Mouse (Mus musculus): ENCODE data around the gene Abcb11. TPM values are rescaled to one million over a fixed set of nuclear protein-coding genes. Genes with fewer than 3 reads are reported as not detected.
"Not testable (repeated sequence)": the region's sequence is repeated elsewhere in the genome, so short reads cannot be mapped to it uniquely, and the experiment has no call there.

Gene Abcb11
- polyA plus RNA-seq, 1 experiment = 3.9 TPM

DNA sequence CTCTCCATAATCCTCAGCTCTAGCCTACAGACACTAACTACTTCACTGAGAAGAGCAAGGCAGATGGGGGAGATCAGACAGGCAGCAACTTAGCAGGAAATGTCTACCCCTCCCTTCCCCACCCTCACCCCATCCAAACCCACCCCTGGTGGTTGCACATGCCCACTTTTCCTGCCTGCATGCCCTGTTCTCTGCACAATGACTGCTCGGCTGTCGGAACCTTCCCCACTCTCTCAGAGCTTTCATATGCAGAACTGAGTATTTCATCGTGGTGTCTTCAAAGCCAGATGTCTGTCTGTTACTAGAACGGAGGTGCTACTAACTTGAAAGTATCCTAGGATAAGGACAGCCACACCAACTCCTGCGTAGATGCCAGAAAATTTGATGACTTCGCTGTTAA, 34.3 kb downstream of the Abcb11 start:
- no peaks in the 10 kb centered on the region for H3K4me1 ChIP-seq (ENCODE audit: control insufficient read depth, insufficient read depth, low read length)
- no peak overlapping the region for H3K4me3 ChIP-seq (replicated peaks; ENCODE audit: control insufficient read depth, low read depth, low read length)
- no peak overlapping the region for H3K27ac ChIP-seq (ENCODE audit: control insufficient read depth, insufficient read depth, low read depth, low read length, poor library complexity)
- TF ChIP-seq CTCF (IDR thresholded peaks at IDR 0.05; ENCODE audit: control insufficient read depth, insufficient read depth, low read length) (no peak), POLR2A (IDR thresholded peaks at IDR 0.05; ENCODE audit: borderline replicate concordance, control insufficient read depth, low read depth, low read length) (no peak)
- WGBS = 53% methylated on average over 6 of the region's 6 CpGs

DNA sequence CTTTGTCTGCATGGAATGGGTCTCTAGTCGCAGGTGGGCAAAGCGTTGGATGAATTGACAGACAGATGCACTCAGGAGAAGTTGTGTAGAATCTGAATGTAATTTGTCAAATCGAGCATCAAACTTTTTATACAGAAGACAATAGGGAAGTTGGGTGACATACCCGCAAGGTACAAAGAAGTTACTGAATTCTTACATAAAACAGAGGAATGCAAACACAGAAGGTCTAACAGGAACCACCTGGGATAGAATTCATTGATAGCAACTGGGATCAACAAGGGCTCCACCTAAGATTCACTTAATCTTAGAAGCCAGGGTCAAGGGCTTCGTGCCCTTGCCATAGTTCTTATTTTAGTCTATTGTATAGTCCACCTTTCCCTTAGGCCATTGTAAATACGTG, 41.8 kb downstream of the Abcb11 start:
- WGBS = 85% methylated on average over 6 of the region's 6 CpGs
- not testable (repeated sequence) for H3K4me1 ChIP-seq (ENCODE audit: control insufficient read depth, insufficient read depth, low read length); H3K27ac ChIP-seq (ENCODE audit: control insufficient read depth, insufficient read depth, low read depth, low read length, poor library complexity); H3K4me3 ChIP-seq (replicated peaks; ENCODE audit: control insufficient read depth, low read depth, low read length)

DNA sequence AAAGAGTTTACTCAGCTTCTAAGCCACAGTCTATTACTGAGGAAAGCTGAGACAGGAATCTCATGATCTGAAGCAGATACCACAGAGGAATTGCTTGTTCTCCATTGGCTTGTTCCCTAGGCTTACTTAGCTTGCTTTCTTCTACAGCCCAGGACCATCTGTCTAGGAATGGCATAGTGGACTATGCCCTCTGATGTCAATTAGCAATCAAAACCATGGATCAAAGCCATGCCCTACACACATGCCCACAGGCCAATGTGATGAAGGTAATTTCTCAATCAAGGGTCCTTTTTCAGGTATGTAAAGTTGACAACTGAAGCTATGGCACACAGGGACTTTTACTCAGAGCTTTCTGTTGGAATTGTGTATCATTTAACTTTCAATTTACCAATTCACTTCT, 47.9 kb downstream of the Abcb11 start:
- Histone ChIP-seq H3K4me3 (replicated peaks; ENCODE audit: control insufficient read depth, low read depth, low read length) (no peak overlapping the region), H3K4me1 (ENCODE audit: control insufficient read depth, insufficient read depth, low read length) (no peaks in the 10 kb centered on the region), H3K27ac (ENCODE audit: control insufficient read depth, insufficient read depth, low read depth, low read length, poor library complexity) (no peak overlapping the region)
- TF ChIP-seq CTCF (IDR thresholded peaks at IDR 0.05; ENCODE audit: control insufficient read depth, insufficient read depth, low read length) (no peak), POLR2A (IDR thresholded peaks at IDR 0.05; ENCODE audit: borderline replicate concordance, control insufficient read depth, low read depth, low read length) (no peak)

DNA sequence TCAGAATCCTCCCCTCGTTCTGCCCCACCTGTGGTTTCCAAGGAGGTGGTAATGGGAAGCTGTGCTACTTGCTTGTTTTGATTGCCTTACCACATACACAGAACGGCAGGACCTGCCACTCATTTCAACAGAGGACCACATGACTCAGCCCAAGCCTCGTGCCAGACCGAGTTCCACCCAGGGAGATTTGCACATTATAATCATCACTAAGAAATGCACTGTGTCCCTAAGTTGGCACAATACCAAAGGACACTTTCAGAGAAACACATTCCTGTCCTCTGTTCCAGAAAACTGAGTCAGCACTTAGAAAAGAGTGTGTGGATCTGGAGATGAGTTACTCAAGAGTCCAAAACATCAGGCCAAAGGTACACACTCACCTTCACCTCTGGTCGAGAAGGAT, 53.4 kb downstream of the Abcb11 start:
- TF ChIP-seq POLR2A (IDR thresholded peaks at IDR 0.05; ENCODE audit: borderline replicate concordance, control insufficient read depth, low read depth, low read length) (no peak), CTCF (IDR thresholded peaks at IDR 0.05; ENCODE audit: control insufficient read depth, insufficient read depth, low read length) (no peak)
- Histone ChIP-seq H3K27ac (ENCODE audit: control insufficient read depth, insufficient read depth, low read depth, low read length, poor library complexity) (no peak overlapping the region), H3K4me1 (ENCODE audit: control insufficient read depth, insufficient read depth, low read length) (no peaks in the 10 kb centered on the region), H3K4me3 (replicated peaks; ENCODE audit: control insufficient read depth, low read depth, low read length) (no peak overlapping the region)
- 18% methylated on average over 5 of the region's 5 CpGs for WGBS

DNA sequence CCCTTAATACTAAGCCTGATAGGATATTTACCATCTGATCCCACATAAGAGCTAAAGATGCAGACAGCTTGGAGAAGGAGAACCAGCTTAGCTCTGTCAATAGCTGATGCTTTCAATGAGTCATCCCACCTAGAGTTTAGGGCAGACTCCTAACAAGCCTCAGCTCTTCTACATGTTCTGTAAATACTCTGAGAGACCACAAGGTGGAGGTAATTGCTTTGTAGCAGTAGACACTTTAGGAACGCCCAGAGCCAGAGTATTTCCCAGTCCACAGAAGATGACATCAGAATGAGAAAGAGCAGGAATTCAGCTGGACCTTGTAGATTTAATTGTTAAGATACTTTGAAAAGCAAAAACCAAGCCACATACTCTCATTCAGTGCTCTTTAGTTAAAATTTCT, 66.5 kb downstream of the Abcb11 start:
- no peaks in the 10 kb centered on the region for H3K4me1 ChIP-seq (ENCODE audit: control insufficient read depth, insufficient read depth, low read length)
- H3K4me3 ChIP-seq (replicated peaks; ENCODE audit: control insufficient read depth, low read depth, low read length) = no peak overlapping the region
- no peak overlapping the region for H3K27ac ChIP-seq (ENCODE audit: control insufficient read depth, insufficient read depth, low read depth, low read length, poor library complexity)
- 5% methylated on average over 1 of the region's 1 CpGs for WGBS
- TF ChIP-seq POLR2A (IDR thresholded peaks at IDR 0.05; ENCODE audit: borderline replicate concordance, control insufficient read depth, low read depth, low read length) = no peak
- TF ChIP-seq CTCF (IDR thresholded peaks at IDR 0.05; ENCODE audit: control insufficient read depth, insufficient read depth, low read length) = no peak

DNA sequence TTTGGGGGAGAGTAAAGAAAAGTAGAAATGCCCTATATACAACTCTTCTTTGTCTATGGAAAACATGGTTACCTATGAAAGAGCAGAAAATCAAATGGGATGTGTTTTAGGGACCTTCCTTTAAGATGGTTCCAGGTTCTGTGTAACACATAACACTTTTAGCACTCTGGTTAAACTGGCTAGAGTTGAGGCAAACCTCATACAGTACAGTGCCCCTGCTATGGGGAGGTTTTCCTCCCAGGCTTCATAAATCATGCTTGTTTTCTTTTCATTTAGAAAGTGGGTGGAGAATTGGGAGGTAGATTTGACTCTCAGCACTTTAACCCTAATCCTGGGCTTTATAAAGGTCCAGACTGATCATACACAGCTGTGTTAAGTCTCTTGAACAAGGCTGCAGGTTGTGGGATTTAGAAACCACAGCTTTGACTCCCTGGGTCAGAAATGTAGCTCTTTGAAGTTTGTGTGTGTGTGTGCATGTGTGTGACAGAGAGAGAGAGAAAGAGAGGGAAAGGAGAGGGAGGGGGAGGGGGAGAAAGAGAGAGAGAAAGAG, 78.3 kb downstream of the Abcb11 start:
- Histone ChIP-seq H3K4me1 (ENCODE audit: control insufficient read depth, insufficient read depth, low read length) (no peaks in the 10 kb centered on the region), H3K27ac (ENCODE audit: control insufficient read depth, insufficient read depth, low read depth, low read length, poor library complexity) (no peak overlapping the region), H3K4me3 (replicated peaks; ENCODE audit: control insufficient read depth, low read depth, low read length) (no peak overlapping the region)
- TF ChIP-seq POLR2A (IDR thresholded peaks at IDR 0.05; ENCODE audit: borderline replicate concordance, control insufficient read depth, low read depth, low read length) (no peak), CTCF (IDR thresholded peaks at IDR 0.05; ENCODE audit: control insufficient read depth, insufficient read depth, low read length) (no peak)

DNA sequence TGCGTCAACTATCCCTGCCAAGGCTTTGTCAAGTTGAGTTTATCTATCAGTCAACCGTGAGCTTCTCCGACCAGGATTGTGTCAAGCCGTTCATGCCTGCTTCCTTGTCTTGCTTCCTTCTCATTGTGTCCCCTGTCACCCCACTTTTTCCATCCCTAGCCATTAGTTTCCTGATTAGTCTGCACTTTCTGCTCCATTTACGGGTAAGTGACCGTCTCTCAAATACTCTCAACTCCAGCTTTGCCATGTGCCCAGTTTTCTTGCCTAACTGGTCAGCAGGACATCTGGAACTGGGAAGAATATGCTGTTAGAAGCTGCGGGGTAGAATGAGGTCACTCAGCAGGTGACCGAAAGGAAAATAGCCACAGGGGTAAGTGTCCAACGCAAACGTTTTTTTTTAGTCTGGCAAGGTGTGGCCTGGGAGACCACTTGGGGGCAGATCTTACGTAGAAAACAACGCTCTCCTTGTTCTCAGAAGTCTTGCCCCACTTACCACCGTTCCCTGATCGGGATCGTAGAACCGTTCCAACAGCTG, 94.1 kb downstream of the Abcb11 start:
- Histone ChIP-seq H3K27ac (ENCODE audit: control insufficient read depth, insufficient read depth, low read depth, low read length, poor library complexity) (no peak overlapping the region), H3K4me1 (ENCODE audit: control insufficient read depth, insufficient read depth, low read length) (no peaks in the 10 kb centered on the region; the same call in 1 of the 2 replicates), H3K4me3 (replicated peaks; ENCODE audit: control insufficient read depth, low read depth, low read length) (no peak overlapping the region)
- WGBS = 77% methylated on average over 16 of the region's 16 CpGs
- no peak for TF ChIP-seq POLR2A (IDR thresholded peaks at IDR 0.05; ENCODE audit: borderline replicate concordance, control insufficient read depth, low read depth, low read length)
- TF ChIP-seq CTCF (IDR thresholded peaks at IDR 0.05; ENCODE audit: control insufficient read depth, insufficient read depth, low read length) = no peak

DNA sequence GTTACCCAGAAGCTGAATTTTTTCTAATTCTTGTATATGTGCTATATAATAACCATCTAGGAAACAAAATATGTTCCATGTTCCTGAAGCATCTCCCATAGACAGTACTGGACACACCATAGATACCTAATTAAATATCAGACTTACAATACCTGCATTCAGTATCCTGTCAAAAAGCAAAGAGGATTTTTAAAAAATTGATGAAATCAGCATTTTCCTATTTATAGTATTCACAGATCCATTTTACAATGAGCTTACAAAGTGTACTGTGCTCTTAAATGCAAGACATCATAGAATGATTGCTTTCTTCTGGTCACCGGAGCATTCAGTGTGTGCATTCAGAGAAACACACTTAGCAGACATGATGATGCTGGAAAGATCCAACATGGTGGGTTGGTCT, 95.3 kb downstream of the Abcb11 start:
- 94% methylated on average over 1 of the region's 1 CpGs for WGBS
- Histone ChIP-seq H3K27ac (ENCODE audit: control insufficient read depth, insufficient read depth, low read depth, low read length, poor library complexity) (no peak overlapping the region), H3K4me1 (ENCODE audit: control insufficient read depth, insufficient read depth, low read length) (no peaks in the 10 kb centered on the region; the same call in 1 of the 2 replicates), H3K4me3 (replicated peaks; ENCODE audit: control insufficient read depth, low read depth, low read length) (no peak overlapping the region)
- TF ChIP-seq CTCF (IDR thresholded peaks at IDR 0.05; ENCODE audit: control insufficient read depth, insufficient read depth, low read length) (no peak), POLR2A (IDR thresholded peaks at IDR 0.05; ENCODE audit: borderline replicate concordance, control insufficient read depth, low read depth, low read length) (no peak)

DNA sequence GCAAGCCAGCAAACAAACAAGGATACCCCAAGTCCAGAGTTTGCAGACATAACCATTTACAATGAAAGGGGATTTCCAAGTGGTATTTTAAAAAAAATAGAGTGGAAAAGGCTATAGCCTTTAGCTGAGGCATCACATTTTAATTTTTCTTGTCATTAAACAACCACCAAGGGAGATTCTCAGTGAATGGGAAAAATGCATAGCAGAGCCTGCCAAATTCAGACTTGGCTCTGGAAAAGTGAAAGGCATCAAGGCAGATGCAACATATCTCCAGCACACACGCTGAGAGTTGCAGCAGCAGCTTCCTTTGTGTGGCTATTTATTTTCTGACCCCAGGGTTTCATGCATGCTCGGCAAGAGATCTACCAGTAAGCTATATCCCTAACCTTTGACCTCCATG, 97.5 kb downstream of the Abcb11 start:
- 66% methylated on average over 2 of the region's 2 CpGs for WGBS
- no peak overlapping the region for H3K27ac ChIP-seq (ENCODE audit: control insufficient read depth, insufficient read depth, low read depth, low read length, poor library complexity)
- TF ChIP-seq CTCF (IDR thresholded peaks at IDR 0.05; ENCODE audit: control insufficient read depth, insufficient read depth, low read length) (no peak), POLR2A (IDR thresholded peaks at IDR 0.05; ENCODE audit: borderline replicate concordance, control insufficient read depth, low read depth, low read length) (no peak)

More for the DNA sequence above, 97.5 kb downstream of the Abcb11 start:
- no peak overlapping the region for H3K4me3 ChIP-seq (replicated peaks; ENCODE audit: control insufficient read depth, low read depth, low read length)
- no peaks in the 10 kb centered on the region; the same call in 1 of the 2 replicates for H3K4me1 ChIP-seq (ENCODE audit: control insufficient read depth, insufficient read depth, low read length)

Data from bone marrow, adult 2 months (tissue).